Mouse (Mus musculus): ENCODE results near the gene Serinc2.

DNA sequence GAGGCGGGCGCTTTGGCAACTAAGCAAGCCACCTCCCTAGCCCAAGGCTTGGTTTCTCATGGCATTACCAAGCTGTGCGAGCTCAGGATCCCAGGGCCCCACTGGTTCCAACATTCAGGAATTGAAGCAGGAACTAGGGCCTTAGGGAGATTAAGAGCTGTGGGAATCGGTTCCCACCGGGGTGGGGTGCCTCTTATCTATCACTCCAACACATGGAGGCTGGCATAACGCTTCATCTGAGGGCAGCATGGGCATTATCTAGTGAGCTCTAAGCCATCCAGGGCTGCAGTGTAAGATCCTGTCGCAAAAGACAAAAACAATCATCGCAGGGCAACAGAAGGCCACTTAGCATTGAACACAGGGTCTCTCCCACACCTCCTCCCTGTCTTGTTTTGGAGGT, 15.5 kb upstream of the Serinc2 start:
- TF ChIP-seq CTCF (IDR thresholded peaks at IDR 0.05; ENCODE audit: extremely low read depth, insufficient read depth, low read length) (no peak), POLR2A (IDR thresholded peaks at IDR 0.05; ENCODE audit: extremely low read depth, insufficient read depth, low read length) (no peak)
